Mouse (Mus musculus): ENCODE measurements around the gene Ptger2. TPM values are rescaled to one million over a fixed set of nuclear protein-coding genes. Genes with fewer than 3 reads are reported as not detected.

The Ptger2 gene
- 0.31 and 0.41 TPM in 2 replicates for polyA plus RNA-seq (2021; fragmentation: Nextera tagmentation)
- long read RNA-seq, experiment 1, result 0 reads
- long read RNA-seq, experiment 2, partial matches to known transcripts, result 0 of 2 reads
- long read RNA-seq, experiment 2, other reads (novel, unspliced or antisense), result 0 of 2 reads

GRCm38 (mm10) chr14:44987674-44988355, at the start of gene Ptger2:
TSS of gene Ptger2 (plus strand) at chr14:44988195.

Small RNAs within 50 kb of the gene (microRNA-seq; reads per million reads assigned to microRNA genes)
- gene Mir327, result not detected

Other genes with a start within 250 kb of the Ptger2 start
- not detected in 2 replicates for gene Gm8267, start 237.9 kb upstream of the Ptger2 start, polyA plus RNA-seq (2021; fragmentation: Nextera tagmentation)
- gene Ptgdr, start 128.8 kb upstream of the Ptger2 start, polyA plus RNA-seq (2021; fragmentation: Nextera tagmentation), result 0.15 and 0.30 TPM in 2 replicates
- 3.5 TPM in 2 replicates for gene Gpr137c, start 231.5 kb downstream of the Ptger2 start, polyA plus RNA-seq (2021; fragmentation: Nextera tagmentation)
- gene Txndc16, start 232.1 kb downstream of the Ptger2 start, polyA plus RNA-seq (2021; fragmentation: Nextera tagmentation), result 23.6 and 26.9 TPM in 2 replicates

Measured in layer of hippocampus, adult 6 months (tissue).